Mouse (Mus musculus) T-helper 17 cell (primary cell): ENCODE results near the gene Cpne4.

Experiments used
- in situ Hi-C, 2 experiments: fragments of 300-600 bp; cut with MboI, MseI; formaldehyde crosslinking; loops; 1 replicate in 1 of 2; 2 replicates in 1 of 2; pipeline ENCODE4 v1.15.1; 2025; ENCODE audit warnings: high pct_unique_total_duplicates in 2 of 2

Cpne4 gene

GRCm38 (mm10) chr9:104678571-104678970 is 131.5 kb downstream of the Cpne4 start:
- in situ Hi-C loops, result no loop called here

- in situ Hi-C loops, result no loop called here
Measured at GRCm38 (mm10) chr9:104687051-104687450, 140.0 kb downstream of the Cpne4 start.

- in situ Hi-C loops, result no loop called here
Measured at GRCm38 (mm10) chr9:104693145-104693544, 146.1 kb downstream of the Cpne4 start.

- in situ Hi-C loops, result loop anchor here in 1 of 2 experiments (10.0 kb wide), 1 partner anchor 1424 kb away; no protein-coding TSS in a partner anchor
Measured at GRCm38 (mm10) chr9:104710831-104711230, 163.7 kb downstream of the Cpne4 start.

- in situ Hi-C loops, result no loop called here
Measured at GRCm38 (mm10) chr9:104725311-104725710, 178.2 kb downstream of the Cpne4 start.

GRCm38 (mm10) chr9:104742661-104743380 is 195.7 kb downstream of the Cpne4 start:
- in situ Hi-C loops, result no loop called here

- in situ Hi-C loops, result no loop called here
Measured at GRCm38 (mm10) chr9:104755519-104755918, 208.4 kb downstream of the Cpne4 start.

- in situ Hi-C loops, result no loop called here
Measured at GRCm38 (mm10) chr9:104760031-104760430, 212.9 kb downstream of the Cpne4 start.

GRCm38 (mm10) chr9:104776198-104776815 is 229.2 kb downstream of the Cpne4 start:
- in situ Hi-C loops, result no loop called here

- in situ Hi-C loops, result no loop called here
Measured at GRCm38 (mm10) chr9:104777135-104777534, 230.0 kb downstream of the Cpne4 start.

- in situ Hi-C loops, result no loop called here
Measured at GRCm38 (mm10) chr9:104777780-104778179, 230.7 kb downstream of the Cpne4 start.

GRCm38 (mm10) chr9:104796601-104797000 is 249.5 kb downstream of the Cpne4 start:
- in situ Hi-C loops, result loop anchor here in 1 of 2 experiments (5.0 kb wide), 1 partner anchor 79 kb away; no protein-coding TSS in a partner anchor

GRCm38 (mm10) chr9:104804776-104805175 is 257.7 kb downstream of the Cpne4 start:
- in situ Hi-C loops, result no loop called here

GRCm38 (mm10) chr9:104814681-104815080 is 267.6 kb downstream of the Cpne4 start:
- in situ Hi-C loops, result no loop called here

- in situ Hi-C loops, result no loop called here
Measured at GRCm38 (mm10) chr9:104828646-104829045, 281.6 kb downstream of the Cpne4 start.

GRCm38 (mm10) chr9:104832934-104833539 is 286.0 kb downstream of the Cpne4 start:
- in situ Hi-C loops, result no loop called here

- in situ Hi-C loops, result no loop called here
Measured at GRCm38 (mm10) chr9:104837931-104838330, 290.8 kb downstream of the Cpne4 start.

GRCm38 (mm10) chr9:104841278-104841677 is 294.2 kb downstream of the Cpne4 start:
- in situ Hi-C loops, result no loop called here

GRCm38 (mm10) chr9:104845226-104845930 is 298.3 kb downstream of the Cpne4 start:
- in situ Hi-C loops, result no loop called here

- in situ Hi-C loops, result no loop called here
Measured at GRCm38 (mm10) chr9:104853701-104854100, 306.6 kb downstream of the Cpne4 start.

- in situ Hi-C loops, result no loop called here
Measured at GRCm38 (mm10) chr9:104854245-104854921, 307.3 kb downstream of the Cpne4 start.
